Mouse (Mus musculus) cerebellum, adult 2 months (tissue): ENCODE results near the gene Sec14l1.

Source experiments
- CTCF ChIP-seq: fragments of 200-500 bp; IDR thresholded peaks from 2 replicates; pipeline ENCODE4 v1.5.1; 2011; ENCODE audit warnings: low read depth, mild to moderate bottlenecking, control low read depth, low read length, moderate library complexity, borderline replicate concordance; ENCODE audit not compliant: insufficient read depth
- POLR2A ChIP-seq: fragments of 200-500 bp; IDR thresholded peaks from 2 replicates; pipeline ENCODE4 v1.6.1; 2011; ENCODE audit warnings: low read length, control low read depth, borderline replicate concordance; ENCODE audit not compliant: insufficient read depth

GRCm38 (mm10) chr11:117114231-117114591 lies 757 bp upstream of the Sec14l1 start:
- no peak for TF ChIP-seq POLR2A
- TF ChIP-seq CTCF, result 0 out of 2 replicates have a peak, but pooled peaks have one; percentile 7
